Mouse (Mus musculus) testis, adult 2 months (tissue): Measurements from ENCODE around the gene Eif4ebp2. TPM values are rescaled to one million over a fixed set of nuclear protein-coding genes. Genes with fewer than 3 reads are reported as not detected.

Source experiments
- H3K27ac ChIP-seq: fragments of 200-500 bp; 2 replicates; pipeline ENCODE4 v1.5.1; 2012; ENCODE audit warnings: low read depth, low read length; ENCODE audit not compliant: control insufficient read depth, insufficient read depth
- H3K27me3 ChIP-seq: fragments of 200-500 bp; 2 replicates; pipeline ENCODE4 v1.6.1; 2012; ENCODE audit warnings: mild to moderate bottlenecking, low read length, moderate library complexity; ENCODE audit not compliant: control insufficient read depth, insufficient read depth
- H3K36me3 ChIP-seq: fragments of 200-500 bp; 2 replicates; pipeline ENCODE4 v1.6.1; 2012; ENCODE audit warnings: mild to moderate bottlenecking, low read length; ENCODE audit not compliant: control insufficient read depth, insufficient read depth
- H3K4me1 ChIP-seq: fragments of 200-500 bp; 2 replicates; pipeline ENCODE4 v1.6.1; 2012; ENCODE audit warnings: low read length; ENCODE audit not compliant: control insufficient read depth, insufficient read depth
- H3K4me3 ChIP-seq: fragments of 200-500 bp; 2 replicates; pipeline ENCODE4 v1.5.1; 2012; ENCODE audit warnings: low read depth, mild to moderate bottlenecking, low read length, moderate library complexity, mixed read lengths; ENCODE audit not compliant: control insufficient read depth
- CTCF ChIP-seq: fragments of 200-500 bp; IDR thresholded peaks from 2 replicates; pipeline ENCODE4 v1.5.1; 2012; ENCODE audit warnings: low read depth, mild to moderate bottlenecking, inconsistent platforms, low read length, moderate library complexity; ENCODE audit not compliant: control insufficient read depth, insufficient read depth, insufficient replicate concordance
- POLR2A ChIP-seq: fragments of 200-500 bp; IDR thresholded peaks from 2 replicates; pipeline ENCODE4 v1.6.1; 2012; ENCODE audit warnings: low read depth, mild to moderate bottlenecking, inconsistent platforms, low read length, moderate library complexity; ENCODE audit not compliant: control insufficient read depth
- polyA plus RNA-seq: library from polyadenylated mRNA; depleted of rRNA; stranded (reverse); fragments of >200 nt; gene quantifications from 2 replicates; pipeline ENCODE4 v1.2.3, GENCODE M21; 2012

Eif4ebp2 gene
- polyA plus RNA-seq, 1 experiment = 33.7 TPM

GRCm38 (mm10) chr10:61476440-61477165, 24.1 kb upstream of the Eif4ebp2 start:
- no peak overlapping the region for H3K27ac ChIP-seq

DNA sequence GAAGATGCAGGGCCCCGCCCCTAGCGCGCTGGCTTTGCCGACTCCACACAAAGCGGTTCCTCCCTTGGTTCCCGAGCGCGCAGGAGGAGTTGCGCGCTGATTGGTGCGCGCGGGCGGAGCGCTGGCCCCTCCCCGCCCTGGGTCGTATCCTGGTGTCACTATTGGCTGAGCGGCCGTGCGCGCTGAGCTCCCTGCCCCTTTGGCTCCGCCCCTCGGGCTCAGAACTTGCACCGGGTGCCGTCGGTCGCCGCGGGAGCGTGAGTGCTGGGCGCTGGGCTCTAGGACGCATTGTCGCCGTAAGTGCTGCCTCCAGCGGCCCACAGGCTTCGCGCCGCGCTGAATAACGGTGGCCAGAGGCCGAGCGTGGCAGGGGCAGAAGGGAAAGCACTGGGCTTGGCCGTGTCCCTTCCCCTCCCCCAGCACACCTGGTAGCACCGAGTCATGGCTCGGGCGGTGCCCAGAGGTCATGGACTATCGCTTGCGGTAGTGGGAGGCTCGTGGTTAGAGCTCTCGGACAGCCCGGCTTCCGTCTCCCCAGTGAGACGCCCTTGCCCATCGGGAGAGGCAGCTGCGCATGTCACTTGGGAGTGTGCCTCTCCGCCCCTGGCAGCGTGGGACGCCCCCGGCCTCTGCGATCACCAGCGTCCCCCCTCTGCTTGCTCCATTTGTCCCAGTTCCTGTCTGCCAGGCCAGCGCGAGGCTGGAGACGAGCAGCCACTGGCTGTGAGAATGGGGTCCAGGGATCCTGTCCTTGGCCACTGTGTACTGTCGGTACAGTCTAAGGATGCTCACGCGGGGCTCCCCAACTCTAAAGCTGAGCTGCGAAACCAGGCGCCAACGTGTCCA, 23.4 kb upstream of the Eif4ebp2 start, which contains the start of gene Lrrc20:
Lrrc20 (plus strand) TSS at position 208 of the 846 bp plus-strand sequence.
- peak within 1 kb of the TSS; percentile 88 for H3K4me3 ChIP-seq
- TF ChIP-seq POLR2A (peak; percentile 56), CTCF (no peak)
- no peaks in the 10 kb centered on the region for H3K36me3 ChIP-seq
- peak within 1 kb of the TSS; percentile 37 for H3K27ac ChIP-seq
- H3K4me1 ChIP-seq = peaks cover 7% of the 10 kb centered on the region
- no peaks in the 10 kb centered on the region for H3K27me3 ChIP-seq

More at GRCm38 (mm10) chr10:61476440-61477165, 24.1 kb upstream of the Eif4ebp2 start:
- Histone ChIP-seq H3K4me3 (peak overlapping the region; percentile 88), H3K36me3 (no peaks in the 10 kb centered on the region), H3K4me1 (peaks cover 7% of the 10 kb centered on the region), H3K27me3 (no peaks in the 10 kb centered on the region)
- TF ChIP-seq POLR2A (no peak), CTCF (no peak)

DNA sequence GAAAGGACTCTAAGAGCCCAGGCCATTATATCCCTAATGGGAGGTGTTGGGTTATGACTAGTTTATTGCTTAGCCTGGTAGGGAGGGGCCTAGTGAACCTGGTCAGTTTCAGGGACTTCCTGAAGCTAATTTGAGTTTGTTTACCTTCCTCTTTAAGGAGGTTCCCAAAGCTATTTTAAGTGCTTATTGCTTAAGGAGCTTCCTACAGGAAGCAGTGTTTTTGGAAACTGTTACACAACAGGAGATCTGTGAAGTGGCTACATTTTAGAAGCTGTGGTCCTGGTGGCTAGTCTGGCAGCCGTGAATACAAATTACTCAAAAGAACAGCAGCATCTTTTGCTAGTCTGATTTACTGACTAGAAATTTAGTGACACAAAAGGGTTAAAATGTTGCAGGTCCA, 21.9 kb upstream of the Eif4ebp2 start:
- TF ChIP-seq CTCF = no peak
- no peak for TF ChIP-seq POLR2A
- Histone ChIP-seq H3K27me3 (no peaks in the 10 kb centered on the region), H3K4me1 (peaks cover 7% of the 10 kb centered on the region), H3K36me3 (no peaks in the 10 kb centered on the region), H3K27ac (no peak overlapping the region), H3K4me3 (peak overlapping the region; percentile 88; the same call in 1 of the 2 replicates)

DNA sequence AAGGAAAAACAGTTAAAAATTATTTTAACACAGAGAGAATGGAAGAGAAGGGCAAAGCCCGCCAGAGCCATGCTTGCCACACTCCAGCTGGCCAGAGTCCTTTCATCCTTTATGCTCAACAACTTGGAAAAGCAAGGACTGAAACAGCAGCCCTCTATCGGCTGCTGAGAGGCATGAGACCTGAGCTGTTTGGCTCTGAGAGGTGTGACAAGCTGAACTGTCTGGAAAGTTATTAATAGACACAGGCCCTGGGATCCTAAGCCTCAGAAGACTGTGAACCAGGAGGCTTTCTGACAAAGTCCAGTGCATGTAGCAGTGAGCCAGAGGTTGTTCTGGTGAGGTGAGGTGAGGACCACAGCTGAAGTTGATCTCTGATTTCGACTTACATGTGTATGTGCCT, 21.2 kb upstream of the Eif4ebp2 start:
- Histone ChIP-seq H3K27me3 (no peaks in the 10 kb centered on the region), H3K4me1 (peaks cover 7% of the 10 kb centered on the region), H3K27ac (no peak overlapping the region), H3K36me3 (no peaks in the 10 kb centered on the region), H3K4me3 (no peak overlapping the region; the same call in 1 of the 2 replicates)
- TF ChIP-seq POLR2A (no peak), CTCF (no peak)

GRCm38 (mm10) chr10:61468900-61469299, 16.4 kb upstream of the Eif4ebp2 start:
- H3K27ac ChIP-seq = no peak overlapping the region
- no peak for TF ChIP-seq POLR2A
- no peak for TF ChIP-seq CTCF
- H3K4me3 ChIP-seq = no peak overlapping the region
- no peaks in the 10 kb centered on the region for H3K36me3 ChIP-seq
- no peaks in the 10 kb centered on the region for H3K27me3 ChIP-seq
- no peaks in the 10 kb centered on the region for H3K4me1 ChIP-seq

DNA sequence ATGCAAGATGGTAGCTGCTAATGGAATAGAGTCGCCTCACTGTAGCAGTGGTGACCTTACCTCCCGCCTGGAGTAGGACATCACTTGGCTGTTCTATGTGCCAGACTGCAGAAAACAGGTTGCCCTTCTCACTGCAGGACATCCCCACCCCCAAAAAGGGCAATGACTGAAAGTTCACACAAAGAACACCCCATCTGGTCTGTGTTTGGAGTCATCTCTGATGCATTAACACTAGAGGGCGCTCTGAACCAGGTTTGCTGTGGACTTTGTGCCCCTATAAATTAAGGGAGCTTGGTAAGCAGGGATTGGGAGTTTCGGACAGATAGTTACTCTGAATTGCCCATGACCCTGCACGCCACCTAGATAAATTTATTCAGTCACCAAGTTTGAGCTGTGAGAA, 14.4 kb upstream of the Eif4ebp2 start:
- H3K27me3 ChIP-seq = no peaks in the 10 kb centered on the region
- no peaks in the 10 kb centered on the region for H3K4me1 ChIP-seq
- TF ChIP-seq CTCF (peak; percentile 36; the same call in 1 of the 2 replicates), POLR2A (no peak)
- no peaks in the 10 kb centered on the region for H3K36me3 ChIP-seq
- H3K4me3 ChIP-seq = no peak overlapping the region
- no peak overlapping the region for H3K27ac ChIP-seq

GRCm38 (mm10) chr10:61466242-61466641, 13.8 kb upstream of the Eif4ebp2 start:
- no peaks in the 10 kb centered on the region for H3K4me1 ChIP-seq
- no peaks in the 10 kb centered on the region for H3K27me3 ChIP-seq
- no peak overlapping the region for H3K27ac ChIP-seq
- H3K36me3 ChIP-seq = no peaks in the 10 kb centered on the region
- TF ChIP-seq CTCF (peak; percentile 75; the same call in 1 of the 2 replicates), POLR2A (no peak)
- no peak overlapping the region for H3K4me3 ChIP-seq
